Mouse (Mus musculus) megakaryocyte, embryonic 14.5 days (primary cell): Measurements from ENCODE around the gene Ddr2.

Experiments
- FLI1 ChIP-seq: IDR thresholded peaks from 2 replicates; pipeline ENCODE4 v1.6.1; 2012; ENCODE audit warnings: low read length, inconsistent platforms, mixed read lengths
- GATA1 ChIP-seq: IDR thresholded peaks from 3 replicates; pipeline ENCODE4 v1.6.1; 2012; ENCODE audit warnings: mixed read lengths, low read length, inconsistent platforms, borderline replicate concordance

DNA sequence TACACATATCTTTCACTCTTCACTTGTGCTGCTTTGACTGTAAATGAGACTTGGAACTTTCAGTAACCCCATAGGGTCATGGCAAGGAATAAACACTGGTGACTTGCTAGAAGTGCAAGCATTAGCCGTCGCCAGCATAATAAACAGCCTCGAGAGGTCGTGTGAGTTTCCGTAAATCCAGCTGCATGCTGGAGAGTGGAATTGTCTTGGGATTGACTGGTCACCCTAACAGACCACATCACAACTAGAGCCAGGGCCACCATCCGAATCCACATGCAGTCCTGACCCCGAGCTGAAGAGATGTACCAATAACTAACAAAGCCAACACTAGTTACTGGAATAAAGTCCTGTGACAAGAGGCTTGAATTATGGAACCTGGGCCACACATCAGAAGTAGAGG lies 53.0 kb downstream of the Ddr2 start:
- TF ChIP-seq FLI1 (no peak), GATA1 (no peak)
